Mouse (Mus musculus) cortical plate, adult 2 months (tissue): Measurements from ENCODE around the gene Tcf3. TPM values are rescaled to one million over a fixed set of nuclear protein-coding genes. Genes with fewer than 3 reads are reported as not detected.

ENCODE experiments used
- H3K27ac ChIP-seq: fragments of 200-500 bp; 2 replicates; pipeline ENCODE4 v1.5.1; 2012; ENCODE audit warnings: low read length, control low read depth, inconsistent platforms; ENCODE audit not compliant: insufficient read depth
- H3K4me1 ChIP-seq: fragments of 200-500 bp; 2 replicates; pipeline ENCODE4 v1.6.1; 2011; ENCODE audit warnings: low read length; ENCODE audit not compliant: control insufficient read depth, insufficient read depth
- H3K4me3 ChIP-seq: fragments of 200-500 bp; 2 replicates; pipeline ENCODE4 v1.5.1; 2011; ENCODE audit warnings: mild to moderate bottlenecking, low read length, control low read depth; ENCODE audit not compliant: insufficient read depth
- CTCF ChIP-seq: fragments of 200-500 bp; IDR thresholded peaks from 2 replicates; pipeline ENCODE4 v1.5.1; 2011; ENCODE audit warnings: mild to moderate bottlenecking, control low read depth, low read length; ENCODE audit not compliant: insufficient read depth; ENCODE audit errors: extremely low read depth
- POLR2A ChIP-seq: fragments of 200-500 bp; IDR thresholded peaks from 2 replicates; pipeline ENCODE4 v1.6.1; 2011; ENCODE audit warnings: mild to moderate bottlenecking, low read length, control low read depth; ENCODE audit not compliant: insufficient read depth; ENCODE audit errors: extremely low read depth
- polyA plus RNA-seq: library from polyadenylated mRNA; depleted of rRNA; stranded (reverse); fragments of >200 nt; gene quantifications from 2 replicates; pipeline ENCODE4 v1.2.3, GENCODE M21; 2012

Tcf3 gene
- polyA plus RNA-seq, 1 experiment: 25.5 TPM

- TF ChIP-seq POLR2A (no peak), CTCF (no peak)
- no peak overlapping the region for H3K4me3 ChIP-seq
- H3K4me1 ChIP-seq: peaks cover 7% of the 10 kb centered on the region
- H3K27ac ChIP-seq: no peak overlapping the region
Observed at GRCm38 (mm10) chr10:80395025-80395627, 38.3 kb downstream of the Tcf3 start.

GRCm38 (mm10) chr10:80392687-80393086 lies 40.8 kb downstream of the Tcf3 start:
- TF ChIP-seq POLR2A: no peak
- TF ChIP-seq CTCF: no peak
- Histone ChIP-seq H3K4me3 (no peak overlapping the region), H3K4me1 (peaks cover 4% of the 10 kb centered on the region), H3K27ac (no peak overlapping the region)

- TF ChIP-seq CTCF: no peak
- TF ChIP-seq POLR2A: no peak
- H3K27ac ChIP-seq: no peak overlapping the region
- no peaks in the 10 kb centered on the region for H3K4me1 ChIP-seq
- H3K4me3 ChIP-seq: no peak overlapping the region
Observed at GRCm38 (mm10) chr10:80390697-80391096, 42.8 kb downstream of the Tcf3 start.

GRCm38 (mm10) chr10:80389185-80389708 lies 44.2 kb downstream of the Tcf3 start:
- Histone ChIP-seq H3K27ac (no peak overlapping the region), H3K4me3 (no peak overlapping the region), H3K4me1 (peaks cover 4% of the 10 kb centered on the region; the same call in 1 of the 2 replicates)
- TF ChIP-seq CTCF (no peak), POLR2A (no peak)

- H3K4me1 ChIP-seq: peaks cover 4% of the 10 kb centered on the region; the same call in 1 of the 2 replicates
- H3K27ac ChIP-seq: no peak overlapping the region
- no peak for TF ChIP-seq POLR2A
- TF ChIP-seq CTCF: no peak
- no peak overlapping the region for H3K4me3 ChIP-seq
Observed at GRCm38 (mm10) chr10:80388731-80389130, 44.7 kb downstream of the Tcf3 start.

GRCm38 (mm10) chr10:80387522-80387959 lies 45.9 kb downstream of the Tcf3 start, which contains the start of gene Mex3d:
Mex3d (minus strand) TSS chr10:80387659.
- peaks cover 4% of the 10 kb centered on the region; the same call in 1 of the 2 replicates for H3K4me1 ChIP-seq
- no peak for TF ChIP-seq POLR2A
- no peak for TF ChIP-seq CTCF
- peak within 1 kb of the TSS; percentile 33; the same call in 1 of the 2 replicates for H3K27ac ChIP-seq
- peak within 1 kb of the TSS; percentile 55 for H3K4me3 ChIP-seq

GRCm38 (mm10) chr10:80386735-80387471 lies 46.5 kb downstream of the Tcf3 start:
- H3K27ac ChIP-seq: peak overlapping the region; percentile 33; the same call in 1 of the 2 replicates
- H3K4me1 ChIP-seq: peaks cover 4% of the 10 kb centered on the region; the same call in 1 of the 2 replicates
- no peak for TF ChIP-seq POLR2A
- TF ChIP-seq CTCF: no peak
- H3K4me3 ChIP-seq: peak overlapping the region; percentile 55

GRCm38 (mm10) chr10:80385811-80386734 lies 47.4 kb downstream of the Tcf3 start:
- Histone ChIP-seq H3K4me3 (peak overlapping the region; percentile 55), H3K4me1 (peaks cover 4% of the 10 kb centered on the region; the same call in 1 of the 2 replicates), H3K27ac (peak overlapping the region; percentile 33)
- TF ChIP-seq POLR2A (no peak), CTCF (no peak)

GRCm38 (mm10) chr10:80385310-80385709 lies 48.1 kb downstream of the Tcf3 start:
- Histone ChIP-seq H3K27ac (no peak overlapping the region), H3K4me3 (peak overlapping the region; percentile 55), H3K4me1 (peaks cover 4% of the 10 kb centered on the region; the same call in 1 of the 2 replicates)
- TF ChIP-seq CTCF: no peak
- no peak for TF ChIP-seq POLR2A
